Mouse (Mus musculus): ENCODE data around the gene Cacnb1. TPM values are rescaled to one million over a fixed set of nuclear protein-coding genes. Genes with fewer than 3 reads are reported as not detected.

Gene Cacnb1
- polyA plus RNA-seq, 1 experiment from 2014 or later: 37.1 TPM

DNA sequence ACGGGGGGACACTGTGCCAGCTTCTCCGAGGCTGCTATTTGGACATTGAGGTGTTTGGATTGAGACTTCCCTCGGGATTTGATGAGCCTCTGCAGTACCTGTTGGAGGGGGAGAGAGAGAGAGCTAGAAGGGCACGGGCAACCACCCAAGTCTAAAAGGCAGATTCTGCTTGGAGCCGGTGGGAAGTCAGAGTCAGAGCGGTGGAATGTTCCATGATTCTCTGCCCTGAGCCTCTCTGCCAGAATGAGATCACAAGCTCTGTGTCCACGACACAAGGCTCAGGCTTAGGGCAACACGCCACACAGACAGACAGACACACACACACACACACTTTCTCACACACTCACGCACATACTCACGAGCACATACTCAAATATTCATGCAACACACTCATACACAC, 17.1 kb downstream of the Cacnb1 start:
- no peaks in the 10 kb centered on the region for H3K27me3 ChIP-seq (ENCODE audit: control insufficient read depth, insufficient read depth, low read length)
- H3K36me3 ChIP-seq (ENCODE audit: control insufficient read depth, insufficient read depth, low read length): peaks cover 46% of the 10 kb centered on the region
- ATAC-seq (ENCODE audit: low read depth): no peak
- no peak overlapping the region for H3K27ac ChIP-seq (ENCODE audit: low read depth, low read length)
- no peak overlapping the region for H3K4me3 ChIP-seq (ENCODE audit: low read depth, low read length)
- H3K4me1 ChIP-seq (ENCODE audit: control insufficient read depth, insufficient read depth, low read length): 0 out of 2 replicates have a peak, but pooled peaks cover 4% of the 10 kb centered on the region
- no peak overlapping the region for H3K4me2 ChIP-seq (ENCODE audit: low read depth, low read length)
- WGBS: 92% methylated on average over 10 of the region's 10 CpGs
- H3K9ac ChIP-seq (replicated peaks; ENCODE audit: low read depth, low read length): no peak overlapping the region
- H3K9me3 ChIP-seq (ENCODE audit: control insufficient read depth, low read length): no peaks in the 10 kb centered on the region

- 43% methylated on average over 13 of the region's 13 CpGs for WGBS
- no peak overlapping the region for H3K4me2 ChIP-seq (ENCODE audit: low read depth, low read length)
- H3K4me3 ChIP-seq (ENCODE audit: low read depth, low read length): no peak overlapping the region
- no peak overlapping the region for H3K9ac ChIP-seq (replicated peaks; ENCODE audit: low read depth, low read length)
- H3K27me3 ChIP-seq (ENCODE audit: control insufficient read depth, insufficient read depth, low read length): no peaks in the 10 kb centered on the region
- peaks cover 44% of the 10 kb centered on the region for H3K36me3 ChIP-seq (ENCODE audit: control insufficient read depth, insufficient read depth, low read length)
- no peak overlapping the region for H3K27ac ChIP-seq (ENCODE audit: low read depth, low read length)
- ATAC-seq (ENCODE audit: low read depth): no peak
- no peaks in the 10 kb centered on the region for H3K9me3 ChIP-seq (ENCODE audit: control insufficient read depth, low read length)
- 0 out of 2 replicates have a peak, but pooled peaks cover 4% of the 10 kb centered on the region for H3K4me1 ChIP-seq (ENCODE audit: control insufficient read depth, insufficient read depth, low read length)
These were observed 17.8 kb downstream of the Cacnb1 start for GRCm38 (mm10) chr11:98005076-98005475.

GRCm38 (mm10) chr11:98004161-98004560, 18.7 kb downstream of the Cacnb1 start:
- H3K27me3 ChIP-seq (ENCODE audit: control insufficient read depth, insufficient read depth, low read length): no peaks in the 10 kb centered on the region
- H3K27ac ChIP-seq (ENCODE audit: low read depth, low read length): no peak overlapping the region
- 0 out of 2 replicates have a peak, but pooled peaks cover 4% of the 10 kb centered on the region for H3K4me1 ChIP-seq (ENCODE audit: control insufficient read depth, insufficient read depth, low read length)
- H3K4me2 ChIP-seq (ENCODE audit: low read depth, low read length): no peak overlapping the region
- H3K9ac ChIP-seq (replicated peaks; ENCODE audit: low read depth, low read length): no peak overlapping the region
- H3K4me3 ChIP-seq (ENCODE audit: low read depth, low read length): no peak overlapping the region
- ATAC-seq (ENCODE audit: low read depth): no peak
- H3K9me3 ChIP-seq (ENCODE audit: control insufficient read depth, low read length): no peaks in the 10 kb centered on the region
- H3K36me3 ChIP-seq (ENCODE audit: control insufficient read depth, insufficient read depth, low read length): peaks cover 44% of the 10 kb centered on the region
- 68% methylated on average over 8 of the region's 8 CpGs for WGBS

DNA sequence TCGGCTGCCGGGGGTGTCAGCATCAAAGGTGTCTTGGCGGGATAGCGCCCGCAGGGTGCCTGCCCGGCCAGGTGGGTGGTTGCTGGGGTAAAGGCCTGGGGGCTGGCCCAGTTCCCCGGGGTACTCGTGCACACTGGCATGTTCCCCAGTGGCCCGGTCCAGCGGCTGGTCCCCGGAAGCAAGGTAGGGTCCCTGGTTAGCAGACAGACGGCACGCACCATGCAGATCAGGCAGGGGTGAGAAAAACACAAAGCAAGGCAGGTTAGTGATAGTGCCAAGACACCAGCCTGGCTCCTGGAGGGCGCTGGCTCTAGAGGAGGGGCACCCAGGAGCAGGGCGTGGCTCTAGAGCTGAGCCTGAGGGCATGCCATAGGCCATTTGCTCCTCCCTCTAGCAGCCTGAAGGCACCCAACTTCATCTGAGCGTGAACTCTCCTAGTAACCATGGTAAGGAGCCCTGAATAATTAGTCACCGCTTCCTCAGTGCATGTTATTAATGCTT, 19.6 kb downstream of the Cacnb1 start:
- peaks cover 35% of the 10 kb centered on the region for H3K36me3 ChIP-seq (ENCODE audit: control insufficient read depth, insufficient read depth, low read length)
- no peaks in the 10 kb centered on the region for H3K27me3 ChIP-seq (ENCODE audit: control insufficient read depth, insufficient read depth, low read length)
- H3K4me2 ChIP-seq (ENCODE audit: low read depth, low read length): no peak overlapping the region
- no peaks in the 10 kb centered on the region for H3K9me3 ChIP-seq (ENCODE audit: control insufficient read depth, low read length)
- no peak overlapping the region for H3K4me3 ChIP-seq (ENCODE audit: low read depth, low read length)
- H3K9ac ChIP-seq (replicated peaks; ENCODE audit: low read depth, low read length): 0 out of 2 replicates have a peak overlapping the region, but pooled peaks have one; percentile 16
- WGBS: 28% methylated on average over 17 of the region's 17 CpGs
- no peak overlapping the region for H3K27ac ChIP-seq (ENCODE audit: low read depth, low read length)
- no peak for ATAC-seq (ENCODE audit: low read depth)
- 0 out of 2 replicates have a peak, but pooled peaks cover 4% of the 10 kb centered on the region for H3K4me1 ChIP-seq (ENCODE audit: control insufficient read depth, insufficient read depth, low read length)

DNA sequence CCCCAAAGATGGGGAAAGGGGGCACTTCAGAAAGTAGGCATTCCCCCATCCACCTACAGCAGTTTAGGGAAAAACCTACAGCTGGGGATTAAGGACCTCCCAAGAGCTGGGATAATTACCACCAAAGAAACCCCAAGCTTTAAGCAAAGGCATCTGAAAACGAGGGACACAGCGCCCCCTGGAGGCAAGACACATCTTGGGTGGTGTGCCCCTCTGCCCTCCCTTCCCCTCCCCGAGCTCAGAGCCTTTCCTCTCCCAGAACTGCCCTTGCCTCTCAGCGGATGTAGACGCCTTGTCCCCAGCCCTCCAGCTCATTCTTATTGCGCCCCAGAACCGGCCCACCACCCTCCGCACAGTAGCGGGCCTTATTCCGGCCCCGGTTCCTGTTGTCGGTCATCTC, 20.2 kb downstream of the Cacnb1 start:
- no peak overlapping the region for H3K4me2 ChIP-seq (ENCODE audit: low read depth, low read length)
- ATAC-seq (ENCODE audit: low read depth): no peak; the same call in 1 of the 2 replicates

GRCm38 (mm10) chr11:98001986-98002385, 20.8 kb downstream of the Cacnb1 start:
- Histone ChIP-seq H3K36me3 (ENCODE audit: control insufficient read depth, insufficient read depth, low read length) (peaks cover 28% of the 10 kb centered on the region), H3K4me2 (ENCODE audit: low read depth, low read length) (no peak overlapping the region), H3K4me1 (ENCODE audit: control insufficient read depth, insufficient read depth, low read length) (0 out of 2 replicates have a peak, but pooled peaks cover 4% of the 10 kb centered on the region), H3K4me3 (ENCODE audit: low read depth, low read length) (no peak overlapping the region), H3K27me3 (ENCODE audit: control insufficient read depth, insufficient read depth, low read length) (no peaks in the 10 kb centered on the region), H3K9ac (replicated peaks; ENCODE audit: low read depth, low read length) (no peak overlapping the region), H3K9me3 (ENCODE audit: control insufficient read depth, low read length) (no peaks in the 10 kb centered on the region), H3K27ac (ENCODE audit: low read depth, low read length) (no peak overlapping the region)
- ATAC-seq (ENCODE audit: low read depth): no peak
- WGBS: 59% methylated on average over 6 of the region's 6 CpGs

More for the DNA sequence above, 20.2 kb downstream of the Cacnb1 start:
- H3K27ac ChIP-seq (ENCODE audit: low read depth, low read length): no peak overlapping the region
- no peak overlapping the region for H3K4me3 ChIP-seq (ENCODE audit: low read depth, low read length)
- no peaks in the 10 kb centered on the region for H3K9me3 ChIP-seq (ENCODE audit: control insufficient read depth, low read length)
- H3K27me3 ChIP-seq (ENCODE audit: control insufficient read depth, insufficient read depth, low read length): no peaks in the 10 kb centered on the region
- no peak overlapping the region for H3K9ac ChIP-seq (replicated peaks; ENCODE audit: low read depth, low read length)
- H3K36me3 ChIP-seq (ENCODE audit: control insufficient read depth, insufficient read depth, low read length): peaks cover 33% of the 10 kb centered on the region
- WGBS: 10% methylated on average over 12 of the region's 12 CpGs
- H3K4me1 ChIP-seq (ENCODE audit: control insufficient read depth, insufficient read depth, low read length): 0 out of 2 replicates have a peak, but pooled peaks cover 4% of the 10 kb centered on the region

DNA sequence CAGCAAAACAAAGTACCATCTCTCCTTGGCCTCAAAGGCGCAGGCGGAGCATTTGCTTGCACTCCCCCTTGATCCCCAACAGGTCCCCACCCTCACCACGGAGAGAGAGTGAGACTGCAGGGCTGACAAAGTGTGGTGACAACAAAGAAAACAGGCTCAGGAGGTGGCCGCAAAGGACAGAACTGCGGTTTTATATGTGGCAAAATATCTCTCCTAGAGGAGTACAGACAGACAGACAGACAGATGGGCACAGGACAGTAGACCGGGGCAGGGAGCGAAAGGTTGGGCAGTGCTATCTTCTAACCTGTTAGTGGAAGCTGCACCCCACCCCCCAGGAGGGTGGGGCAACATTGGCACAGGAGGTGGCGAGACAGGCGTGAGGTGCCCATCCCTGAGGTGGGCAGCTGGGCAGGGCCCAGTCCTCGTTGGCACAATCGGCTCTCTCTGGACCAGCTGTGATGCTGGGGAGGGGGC, 21.4 kb downstream of the Cacnb1 start:
- Histone ChIP-seq H3K4me1 (ENCODE audit: control insufficient read depth, insufficient read depth, low read length) (0 out of 2 replicates have a peak, but pooled peaks cover 4% of the 10 kb centered on the region), H3K36me3 (ENCODE audit: control insufficient read depth, insufficient read depth, low read length) (peaks cover 25% of the 10 kb centered on the region), H3K4me2 (ENCODE audit: low read depth, low read length) (no peak overlapping the region), H3K27me3 (ENCODE audit: control insufficient read depth, insufficient read depth, low read length) (no peaks in the 10 kb centered on the region), H3K9ac (replicated peaks; ENCODE audit: low read depth, low read length) (no peak overlapping the region), H3K9me3 (ENCODE audit: control insufficient read depth, low read length) (no peaks in the 10 kb centered on the region), H3K27ac (ENCODE audit: low read depth, low read length) (no peak overlapping the region), H3K4me3 (ENCODE audit: low read depth, low read length) (no peak overlapping the region)
- 19% methylated on average over 11 of the region's 11 CpGs for WGBS
- ATAC-seq (ENCODE audit: low read depth): no peak

DNA sequence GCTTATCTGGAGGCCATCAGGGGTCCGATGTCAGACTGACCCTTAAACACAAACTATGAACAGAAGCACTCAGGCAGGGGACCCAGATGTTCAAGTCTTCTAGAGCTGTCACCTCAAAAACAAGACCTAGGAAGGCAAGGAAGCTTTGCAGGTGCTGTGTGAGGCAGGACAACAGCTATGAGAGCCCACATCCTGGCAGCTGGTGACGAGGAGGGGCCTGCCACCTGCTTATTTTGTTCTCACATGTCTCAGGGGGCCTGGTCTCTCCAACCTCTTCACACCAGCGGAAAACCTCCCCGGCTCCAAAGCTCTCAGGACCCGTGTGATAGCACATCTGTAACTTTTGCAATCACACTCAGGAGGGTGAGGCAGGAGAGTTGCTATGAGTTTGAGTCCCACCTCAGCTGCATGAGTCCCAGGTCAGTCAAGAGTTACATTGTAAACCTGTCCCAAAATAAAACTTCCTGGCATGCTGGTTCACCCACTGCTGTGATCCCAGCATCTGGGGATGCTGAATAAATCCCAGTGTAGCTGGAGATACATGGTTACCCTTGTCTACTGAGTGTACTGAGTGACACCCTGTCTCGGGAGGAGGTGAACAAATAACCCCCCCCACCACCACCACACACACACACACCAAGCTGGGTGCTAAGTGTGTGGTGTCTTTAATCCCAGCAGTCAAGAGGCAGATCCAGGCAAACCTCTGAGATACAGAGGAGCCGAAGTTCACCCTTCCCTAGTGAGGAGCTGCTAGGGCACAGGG, 22.3 kb downstream of the Cacnb1 start:
- peaks cover 17% of the 10 kb centered on the region for H3K36me3 ChIP-seq (ENCODE audit: control insufficient read depth, insufficient read depth, low read length)
- 26% methylated on average over 7 of the region's 7 CpGs for WGBS
- H3K4me3 ChIP-seq (ENCODE audit: low read depth, low read length): no peak overlapping the region
- no peak overlapping the region for H3K27ac ChIP-seq (ENCODE audit: low read depth, low read length)
- no peak for ATAC-seq (ENCODE audit: low read depth)
- H3K9ac ChIP-seq (replicated peaks; ENCODE audit: low read depth, low read length): no peak overlapping the region
- H3K4me1 ChIP-seq (ENCODE audit: control insufficient read depth, insufficient read depth, low read length): 0 out of 2 replicates have a peak, but pooled peaks cover 6% of the 10 kb centered on the region
- no peaks in the 10 kb centered on the region for H3K27me3 ChIP-seq (ENCODE audit: control insufficient read depth, insufficient read depth, low read length)
- no peaks in the 10 kb centered on the region for H3K9me3 ChIP-seq (ENCODE audit: control insufficient read depth, low read length)
- no peak overlapping the region for H3K4me2 ChIP-seq (ENCODE audit: low read depth, low read length)

- 62% methylated on average over 5 of the region's 5 CpGs for WGBS
- Histone ChIP-seq H3K27ac (ENCODE audit: low read depth, low read length) (no peak overlapping the region), H3K9me3 (ENCODE audit: control insufficient read depth, low read length) (no peaks in the 10 kb centered on the region), H3K4me2 (ENCODE audit: low read depth, low read length) (no peak overlapping the region), H3K4me3 (ENCODE audit: low read depth, low read length) (no peak overlapping the region), H3K27me3 (ENCODE audit: control insufficient read depth, insufficient read depth, low read length) (0 out of 2 replicates have a peak, but pooled peaks cover 2% of the 10 kb centered on the region), H3K36me3 (ENCODE audit: control insufficient read depth, insufficient read depth, low read length) (peaks cover 10% of the 10 kb centered on the region), H3K4me1 (ENCODE audit: control insufficient read depth, insufficient read depth, low read length) (0 out of 2 replicates have a peak, but pooled peaks cover 11% of the 10 kb centered on the region), H3K9ac (replicated peaks; ENCODE audit: low read depth, low read length) (no peak overlapping the region)
- no peak for ATAC-seq (ENCODE audit: low read depth)
These were observed 23.1 kb downstream of the Cacnb1 start for GRCm38 (mm10) chr11:97999748-98000147.

All from neural tube, embryonic 14.5 days (tissue).